Mouse (Mus musculus): ENCODE measurements around the gene Cnot8. TPM values are rescaled to one million over a fixed set of nuclear protein-coding genes. Genes with fewer than 3 reads are reported as not detected.

Cnot8 gene
- polyA plus RNA-seq, 1 experiment from 2014 or later = 105 TPM

DNA sequence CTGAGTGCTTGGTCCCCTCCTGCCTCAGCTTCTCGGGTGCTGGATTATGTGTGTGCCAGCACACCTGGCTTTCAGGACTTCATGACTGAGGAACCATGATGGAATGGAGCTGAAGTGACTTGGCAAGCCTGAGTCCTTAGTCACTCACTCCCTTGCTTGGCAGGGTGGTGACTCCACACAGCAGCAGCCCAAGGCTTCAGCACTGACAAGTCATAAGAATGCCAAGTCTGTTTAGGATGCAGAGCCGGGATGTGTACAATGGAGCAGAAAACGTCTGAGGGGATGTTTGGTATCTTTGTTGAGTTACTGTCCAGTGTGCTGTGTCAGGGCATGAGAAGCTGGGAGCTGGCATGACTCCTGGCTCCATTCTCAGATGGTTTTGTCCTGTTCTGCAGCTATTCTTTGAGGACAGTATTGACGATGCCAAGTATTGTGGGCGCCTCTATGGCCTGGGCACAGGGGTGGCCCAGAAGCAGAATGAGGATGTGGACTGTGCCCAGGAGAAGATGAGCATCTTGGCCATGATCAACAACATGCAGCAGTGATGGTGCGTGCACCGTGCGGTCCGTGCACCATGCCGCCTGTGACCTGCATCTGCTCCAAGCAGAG, 13.2 kb downstream of the Cnot8 start:
- Histone ChIP-seq H3K9ac (ENCODE audit: low read depth, low read length) (no peak overlapping the region), H3K4me1 (ENCODE audit: control insufficient read depth, insufficient read depth, low read length) (no peaks in the 10 kb centered on the region), H3K9me3 (replicated peaks; ENCODE audit: control insufficient read depth, low read length, poor library complexity, severe bottlenecking) (no peaks in the 10 kb centered on the region), H3K27me3 (ENCODE audit: control insufficient read depth, insufficient read depth, low read depth, low read length) (no peaks in the 10 kb centered on the region), H3K36me3 (ENCODE audit: control insufficient read depth, insufficient read depth, low read length) (peaks cover 26% of the 10 kb centered on the region), H3K4me2 (ENCODE audit: low read length) (no peak overlapping the region), H3K27ac (ENCODE audit: low read length) (no peak overlapping the region), H3K4me3 (ENCODE audit: low read depth, low read length) (no peak overlapping the region)
- 91% methylated on average over 10 of the region's 10 CpGs for WGBS
- no peak for ATAC-seq

DNA sequence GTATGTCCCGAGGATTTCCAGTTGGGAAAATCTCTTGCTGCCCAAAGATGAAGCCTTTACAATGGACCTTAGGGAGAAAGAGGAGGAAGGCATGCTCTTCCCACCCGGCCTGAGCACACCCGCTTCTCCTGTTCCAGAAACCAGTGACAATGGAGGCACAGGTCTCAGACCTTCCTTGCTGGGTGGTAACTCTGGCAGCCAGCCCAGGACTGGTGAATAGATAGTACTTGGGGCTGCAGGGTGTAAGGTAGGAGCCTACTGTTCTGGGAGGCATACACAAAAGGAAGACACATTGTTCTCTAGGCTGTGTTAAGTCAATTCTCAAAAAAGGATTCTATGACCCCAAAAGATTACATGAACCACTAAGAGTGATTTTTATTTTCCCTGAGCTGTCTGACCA, 16.7 kb downstream of the Cnot8 start:
- H3K27ac ChIP-seq (ENCODE audit: low read length) = no peak overlapping the region
- no peak overlapping the region for H3K4me3 ChIP-seq (ENCODE audit: low read depth, low read length)
- no peaks in the 10 kb centered on the region for H3K4me1 ChIP-seq (ENCODE audit: control insufficient read depth, insufficient read depth, low read length)
- H3K27me3 ChIP-seq (ENCODE audit: control insufficient read depth, insufficient read depth, low read depth, low read length) = no peaks in the 10 kb centered on the region
- ATAC-seq = no peak
- no peak overlapping the region for H3K4me2 ChIP-seq (ENCODE audit: low read length)
- H3K9ac ChIP-seq (ENCODE audit: low read depth, low read length) = no peak overlapping the region
- H3K36me3 ChIP-seq (ENCODE audit: control insufficient read depth, insufficient read depth, low read length) = peaks cover 16% of the 10 kb centered on the region
- 82% methylated on average over 3 of the region's 3 CpGs for WGBS
- no peaks in the 10 kb centered on the region for H3K9me3 ChIP-seq (replicated peaks; ENCODE audit: control insufficient read depth, low read length, poor library complexity, severe bottlenecking)

DNA sequence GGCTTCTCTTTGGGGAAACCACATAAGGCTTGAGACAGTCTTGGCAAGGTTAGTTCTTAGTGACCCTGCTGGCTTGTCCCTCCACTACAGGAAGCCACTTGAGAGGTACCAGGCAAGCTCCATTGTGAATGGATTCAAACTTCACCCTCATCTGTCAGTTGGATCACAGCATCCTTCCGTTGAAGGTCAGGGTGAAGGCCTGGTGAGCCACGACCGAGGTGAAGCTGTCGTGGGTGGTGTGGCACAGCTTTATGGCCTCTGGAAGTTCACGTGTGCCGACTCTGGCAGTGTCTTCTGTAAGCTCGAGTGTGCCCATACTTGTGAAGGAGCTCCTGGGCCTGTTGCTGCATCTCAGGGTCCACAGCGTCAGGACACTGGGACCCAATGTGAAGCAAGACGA, 17.4 kb downstream of the Cnot8 start:
- H3K27ac ChIP-seq (ENCODE audit: low read length) = no peak overlapping the region
- H3K4me1 ChIP-seq (ENCODE audit: control insufficient read depth, insufficient read depth, low read length) = no peaks in the 10 kb centered on the region
- no peak for ATAC-seq
- no peaks in the 10 kb centered on the region for H3K27me3 ChIP-seq (ENCODE audit: control insufficient read depth, insufficient read depth, low read depth, low read length)
- 90% methylated on average over 9 of the region's 9 CpGs for WGBS
- no peak overlapping the region for H3K4me3 ChIP-seq (ENCODE audit: low read depth, low read length)
- no peaks in the 10 kb centered on the region for H3K9me3 ChIP-seq (replicated peaks; ENCODE audit: control insufficient read depth, low read length, poor library complexity, severe bottlenecking)
- H3K9ac ChIP-seq (ENCODE audit: low read depth, low read length) = no peak overlapping the region
- no peak overlapping the region for H3K4me2 ChIP-seq (ENCODE audit: low read length)
- H3K36me3 ChIP-seq (ENCODE audit: control insufficient read depth, insufficient read depth, low read length) = peaks cover 16% of the 10 kb centered on the region

DNA sequence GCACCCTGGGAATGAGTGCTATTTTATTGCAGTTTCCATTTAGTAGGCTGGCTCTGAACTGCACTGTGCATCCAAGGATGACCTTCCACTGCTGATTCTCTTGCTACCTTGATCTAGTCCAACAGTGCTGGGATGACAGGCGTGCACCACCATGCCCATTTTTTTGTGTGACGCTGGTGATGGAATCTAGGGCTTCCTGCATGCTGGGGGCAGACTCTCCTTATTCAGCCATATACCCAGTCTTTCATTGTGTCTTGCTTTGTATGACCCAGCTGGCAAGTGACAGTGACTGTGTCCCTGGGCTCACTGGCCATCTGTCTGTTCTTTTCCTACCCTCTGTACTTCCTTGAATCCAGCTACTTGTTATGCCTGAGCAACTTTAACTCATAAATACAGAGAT, 19.8 kb downstream of the Cnot8 start:
- no peak for ATAC-seq
- Histone ChIP-seq H3K4me3 (ENCODE audit: low read depth, low read length) (no peak overlapping the region), H3K36me3 (ENCODE audit: control insufficient read depth, insufficient read depth, low read length) (peaks cover 27% of the 10 kb centered on the region), H3K27me3 (ENCODE audit: control insufficient read depth, insufficient read depth, low read depth, low read length) (no peaks in the 10 kb centered on the region), H3K9ac (ENCODE audit: low read depth, low read length) (no peak overlapping the region), H3K9me3 (replicated peaks; ENCODE audit: control insufficient read depth, low read length, poor library complexity, severe bottlenecking) (no peaks in the 10 kb centered on the region), H3K4me2 (ENCODE audit: low read length) (no peak overlapping the region), H3K4me1 (ENCODE audit: control insufficient read depth, insufficient read depth, low read length) (no peaks in the 10 kb centered on the region), H3K27ac (ENCODE audit: low read length) (no peak overlapping the region)
- 93% methylated on average over 2 of the region's 2 CpGs for WGBS

DNA sequence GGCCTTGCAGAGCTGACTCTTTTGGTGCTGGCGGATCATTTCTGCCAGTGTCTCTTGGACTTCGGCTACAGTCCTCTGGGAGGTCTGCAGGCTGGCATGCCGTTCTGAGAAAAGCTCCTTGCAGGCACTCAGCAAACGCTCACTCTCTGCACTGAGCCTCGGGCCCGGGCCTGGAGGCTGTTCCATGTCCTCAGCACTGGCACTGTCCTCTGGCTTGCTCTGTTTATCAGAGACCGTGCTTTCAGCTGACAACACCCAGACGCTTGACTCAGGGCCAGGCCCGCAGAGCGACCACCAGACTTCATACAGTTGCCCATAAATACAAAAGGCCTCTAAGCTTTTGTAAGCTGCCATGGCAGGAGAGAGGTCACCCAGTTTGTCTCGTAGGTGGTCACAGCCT, 21.1 kb downstream of the Cnot8 start:
- Histone ChIP-seq H3K9me3 (replicated peaks; ENCODE audit: control insufficient read depth, low read length, poor library complexity, severe bottlenecking) (no peaks in the 10 kb centered on the region), H3K4me1 (ENCODE audit: control insufficient read depth, insufficient read depth, low read length) (no peaks in the 10 kb centered on the region), H3K4me3 (ENCODE audit: low read depth, low read length) (no peak overlapping the region), H3K9ac (ENCODE audit: low read depth, low read length) (no peak overlapping the region), H3K36me3 (ENCODE audit: control insufficient read depth, insufficient read depth, low read length) (peaks cover 30% of the 10 kb centered on the region), H3K4me2 (ENCODE audit: low read length) (no peak overlapping the region), H3K27me3 (ENCODE audit: control insufficient read depth, insufficient read depth, low read depth, low read length) (no peaks in the 10 kb centered on the region), H3K27ac (ENCODE audit: low read length) (no peak overlapping the region)
- no peak for ATAC-seq
- WGBS = 88% methylated on average over 11 of the region's 11 CpGs

DNA sequence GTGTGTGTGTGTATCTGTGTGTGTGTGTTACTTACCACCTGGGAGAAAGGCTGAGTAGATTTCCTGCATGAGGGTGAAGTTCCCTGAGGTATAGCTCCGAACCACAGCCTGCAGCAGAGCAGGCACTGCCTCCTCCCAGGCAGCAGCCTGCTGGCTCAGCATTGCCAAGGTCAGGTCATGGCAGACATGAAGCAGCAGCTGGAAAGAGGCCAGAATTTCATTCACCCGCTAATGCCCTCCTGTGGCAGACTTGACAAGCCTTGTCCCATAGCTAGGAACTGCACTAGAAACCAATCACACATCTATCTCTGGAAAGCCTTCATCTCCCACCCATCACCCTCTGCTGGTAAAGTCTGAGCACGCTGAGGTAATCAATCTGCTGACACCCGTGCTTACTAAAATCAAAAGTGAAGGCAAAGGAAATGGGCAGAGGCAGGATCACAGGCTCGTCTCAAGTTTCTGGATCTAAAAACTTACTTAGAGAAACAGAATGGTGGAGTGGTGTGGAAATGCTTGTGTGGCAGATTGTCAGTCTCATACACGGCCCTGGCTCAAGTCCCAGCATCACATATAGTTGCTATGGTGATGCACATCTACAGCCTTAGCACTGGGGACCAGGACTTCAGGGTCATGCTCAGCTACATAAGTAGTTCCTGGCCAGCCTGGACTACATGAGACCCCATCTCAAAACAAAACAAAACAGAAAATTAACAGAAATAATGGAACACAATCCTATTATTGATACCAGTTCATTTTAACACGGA, 22.6 kb downstream of the Cnot8 start:
- Histone ChIP-seq H3K4me1 (ENCODE audit: control insufficient read depth, insufficient read depth, low read length) (no peaks in the 10 kb centered on the region), H3K4me2 (ENCODE audit: low read length) (no peak overlapping the region), H3K9me3 (replicated peaks; ENCODE audit: control insufficient read depth, low read length, poor library complexity, severe bottlenecking) (no peaks in the 10 kb centered on the region), H3K36me3 (ENCODE audit: control insufficient read depth, insufficient read depth, low read length) (peaks cover 34% of the 10 kb centered on the region), H3K27ac (ENCODE audit: low read length) (no peak overlapping the region), H3K27me3 (ENCODE audit: control insufficient read depth, insufficient read depth, low read depth, low read length) (no peaks in the 10 kb centered on the region), H3K9ac (ENCODE audit: low read depth, low read length) (no peak overlapping the region), H3K4me3 (ENCODE audit: low read depth, low read length) (no peak overlapping the region)
- no peak for ATAC-seq
- WGBS = 75% methylated on average over 7 of the region's 7 CpGs

DNA sequence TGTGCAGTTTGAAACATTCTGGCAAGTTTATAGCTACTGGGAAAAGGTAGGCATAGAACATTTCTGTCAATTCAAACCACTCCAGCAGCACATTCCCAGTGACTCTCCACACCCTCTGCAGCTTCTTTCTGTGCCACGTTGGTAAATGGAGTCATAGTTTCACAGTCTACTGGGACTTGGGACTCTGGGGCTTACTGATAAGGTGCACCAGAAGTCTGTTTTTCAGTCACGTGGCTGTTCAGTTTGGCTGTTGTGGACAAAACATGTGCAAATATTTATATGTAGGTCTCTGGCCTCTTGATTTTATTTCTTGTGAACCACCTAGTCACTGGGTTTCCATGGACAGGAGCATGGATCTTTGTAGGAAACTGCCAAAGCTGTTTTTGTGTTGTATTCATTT, 23.6 kb downstream of the Cnot8 start:
- Histone ChIP-seq H3K4me1 (ENCODE audit: control insufficient read depth, insufficient read depth, low read length) (no peaks in the 10 kb centered on the region), H3K9ac (ENCODE audit: low read depth, low read length) (no peak overlapping the region), H3K36me3 (ENCODE audit: control insufficient read depth, insufficient read depth, low read length) (peaks cover 32% of the 10 kb centered on the region), H3K27ac (ENCODE audit: low read length) (no peak overlapping the region), H3K9me3 (replicated peaks; ENCODE audit: control insufficient read depth, low read length, poor library complexity, severe bottlenecking) (no peaks in the 10 kb centered on the region), H3K27me3 (ENCODE audit: control insufficient read depth, insufficient read depth, low read depth, low read length) (no peaks in the 10 kb centered on the region), H3K4me3 (ENCODE audit: low read depth, low read length) (no peak overlapping the region), H3K4me2 (ENCODE audit: low read length) (no peak overlapping the region)
- no peak for ATAC-seq
- WGBS = 90% methylated on average over 2 of the region's 2 CpGs

DNA sequence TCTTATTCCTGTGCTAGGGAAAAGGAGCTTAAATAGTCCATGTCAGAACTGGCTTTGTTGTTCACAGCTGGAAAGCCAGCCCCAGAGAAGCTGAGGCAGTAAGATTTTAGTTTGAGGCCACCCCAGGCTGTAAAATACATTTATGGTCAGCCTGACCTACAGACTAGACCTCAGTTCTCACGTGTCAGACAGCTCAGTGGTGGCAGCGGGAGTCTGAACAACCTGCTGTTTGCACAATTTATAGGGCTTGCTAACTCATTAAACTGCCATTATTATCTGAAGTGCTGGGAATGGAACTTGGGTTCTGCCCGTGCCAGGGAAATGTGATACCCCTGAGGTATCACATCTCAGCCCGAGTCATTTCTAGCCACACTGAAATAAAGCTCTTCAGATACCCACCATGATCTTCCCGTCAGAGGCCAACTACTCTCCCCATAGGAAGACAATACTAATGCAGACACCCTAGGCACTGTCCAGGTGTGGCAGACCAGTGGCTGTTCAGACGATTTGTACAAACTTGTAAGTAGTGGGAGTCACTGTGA, 25.4 kb downstream of the Cnot8 start:
- no peak for ATAC-seq
- no peaks in the 10 kb centered on the region for H3K4me1 ChIP-seq (ENCODE audit: control insufficient read depth, insufficient read depth, low read length)
- H3K27ac ChIP-seq (ENCODE audit: low read length) = no peak overlapping the region
- H3K36me3 ChIP-seq (ENCODE audit: control insufficient read depth, insufficient read depth, low read length) = peaks cover 34% of the 10 kb centered on the region
- H3K9ac ChIP-seq (ENCODE audit: low read depth, low read length) = no peak overlapping the region
- no peak overlapping the region for H3K4me2 ChIP-seq (ENCODE audit: low read length)
- no peak overlapping the region for H3K4me3 ChIP-seq (ENCODE audit: low read depth, low read length)
- no peaks in the 10 kb centered on the region for H3K9me3 ChIP-seq (replicated peaks; ENCODE audit: control insufficient read depth, low read length, poor library complexity, severe bottlenecking)
- no peaks in the 10 kb centered on the region for H3K27me3 ChIP-seq (ENCODE audit: control insufficient read depth, insufficient read depth, low read depth, low read length)
- 87% methylated on average over 6 of the region's 6 CpGs for WGBS

DNA sequence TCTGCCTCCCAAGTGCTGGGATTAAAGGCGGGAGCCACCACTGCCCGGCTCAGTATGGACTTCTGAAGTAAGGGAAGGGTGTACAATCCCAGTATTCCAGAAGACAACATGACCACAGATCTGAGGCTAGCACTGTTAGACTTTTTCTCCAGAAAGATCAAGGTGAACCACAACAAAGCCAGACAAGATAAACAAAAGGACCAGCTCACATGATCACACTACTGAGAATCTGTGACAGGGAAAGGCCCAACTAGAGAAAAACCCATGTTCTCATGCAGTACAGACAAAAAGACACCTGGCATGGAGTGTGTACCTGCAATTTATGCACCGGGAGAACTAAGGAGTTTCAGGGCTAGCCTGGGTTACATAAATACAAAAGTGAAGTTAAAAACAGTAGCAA, 28.1 kb downstream of the Cnot8 start:
- H3K9ac ChIP-seq (ENCODE audit: low read depth, low read length) = no peak overlapping the region
- 95% methylated on average over 3 of the region's 3 CpGs for WGBS
- no peaks in the 10 kb centered on the region for H3K9me3 ChIP-seq (replicated peaks; ENCODE audit: control insufficient read depth, low read length, poor library complexity, severe bottlenecking)
- no peaks in the 10 kb centered on the region for H3K4me1 ChIP-seq (ENCODE audit: control insufficient read depth, insufficient read depth, low read length)
- no peak overlapping the region for H3K4me2 ChIP-seq (ENCODE audit: low read length)
- no peak for ATAC-seq
- H3K4me3 ChIP-seq (ENCODE audit: low read depth, low read length) = no peak overlapping the region
- no peak overlapping the region for H3K27ac ChIP-seq (ENCODE audit: low read length)
- peaks cover 42% of the 10 kb centered on the region for H3K36me3 ChIP-seq (ENCODE audit: control insufficient read depth, insufficient read depth, low read length)
- no peaks in the 10 kb centered on the region for H3K27me3 ChIP-seq (ENCODE audit: control insufficient read depth, insufficient read depth, low read depth, low read length)

Data from midbrain, embryonic 16.5 days (tissue).